9 mouse cellular contexts compared by ENCODE assay signal in the genomic region with DNA sequence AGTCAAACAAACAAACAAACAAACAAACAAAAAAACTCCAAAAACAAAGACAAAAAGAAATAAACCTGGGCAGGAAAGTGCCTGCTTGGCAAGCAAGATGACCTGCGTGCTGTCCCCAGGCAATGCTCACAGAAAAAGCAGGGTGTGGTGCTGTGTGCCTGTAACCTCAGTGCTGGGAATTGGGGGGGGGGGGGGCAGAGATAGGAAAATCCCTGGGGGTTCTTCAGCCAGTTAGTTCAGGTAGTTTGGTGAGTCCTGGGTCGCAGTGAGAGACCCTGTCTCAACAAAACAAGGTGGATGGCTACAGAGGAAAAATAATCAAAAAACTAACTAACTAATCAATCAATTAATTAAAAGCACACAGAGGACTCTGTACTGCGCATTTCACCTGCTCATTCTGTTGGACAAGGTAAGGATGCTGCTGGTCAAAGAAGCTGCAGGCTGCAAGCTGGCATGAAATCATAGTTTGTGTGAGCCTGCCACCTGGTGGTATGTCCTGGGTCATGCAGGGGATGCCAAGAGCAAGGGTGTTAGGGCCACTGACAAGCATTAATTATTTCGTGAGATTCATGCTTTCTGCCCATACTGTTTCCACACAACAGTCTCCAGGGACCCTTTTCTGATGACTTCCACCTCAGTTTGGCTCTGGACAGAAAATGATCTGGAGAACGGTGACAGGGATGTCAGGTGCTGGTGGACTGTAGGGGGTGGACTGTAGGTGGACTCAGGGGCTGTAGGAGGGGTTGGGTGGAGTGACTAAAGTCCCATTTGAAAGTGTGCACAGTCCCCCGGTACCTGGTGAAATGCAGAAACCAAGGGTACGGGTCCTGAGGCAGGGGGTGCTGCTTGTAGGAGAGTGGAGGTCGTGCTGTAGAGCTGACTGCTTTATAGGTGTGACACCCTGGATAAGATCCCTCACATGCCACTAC. TPM values are rescaled to one million over a fixed set of nuclear protein-coding genes. Genes with fewer than 3 reads are reported as not detected.
DNase-seq lines count a peak whose midpoint lies in the region; ATAC-seq and TF ChIP-seq lines count a peak whose summit lies in the region.
"Had no signal": no experiment of that assay in that cellular context is flagged by ENCODE, and none has a peak within 500 bp of the region (broad histone marks: within the 10 kb centered on the region; RNA-seq: fewer than 3 reads in every experiment).

No protein-coding gene starts in this region.

- H3K36me3 ChIP-seq in embryonic facial prominence, embryonic 10.5 days (replicated peaks): no peaks in the 10 kb centered on the region
- no peaks in the 10 kb centered on the region for H3K36me3 ChIP-seq in kidney, postnatal 0 days (ENCODE audit: insufficient read depth, low read length)
- H3K36me3 ChIP-seq in liver, embryonic 11.5 days (ENCODE audit: control insufficient read depth, insufficient read depth, low read length): no peaks in the 10 kb centered on the region
- H3K36me3 ChIP-seq in neural tube, embryonic 12.5 days: no peaks in the 10 kb centered on the region
- H3K36me3 ChIP-seq in stomach, embryonic 16.5 days (ENCODE audit: control insufficient read depth, insufficient read depth, low read length): no peaks in the 10 kb centered on the region
- H3K36me3 ChIP-seq: embryonic facial prominence, embryonic 13.5 days had no signal

- H3K4me1 ChIP-seq in embryonic facial prominence, embryonic 10.5 days: no peaks in the 10 kb centered on the region
- H3K4me1 ChIP-seq in kidney, postnatal 0 days (replicated peaks; ENCODE audit: insufficient read depth, low read length): no peaks in the 10 kb centered on the region
- no peaks in the 10 kb centered on the region for H3K4me1 ChIP-seq in liver, embryonic 11.5 days (replicated peaks; ENCODE audit: control insufficient read depth, insufficient read depth, low read length)
- no peaks in the 10 kb centered on the region for H3K4me1 ChIP-seq in neural tube, embryonic 12.5 days
- H3K4me1 ChIP-seq in stomach, embryonic 16.5 days (ENCODE audit: control insufficient read depth, insufficient read depth, low read length): no peaks in the 10 kb centered on the region
- H3K4me1 ChIP-seq: embryonic facial prominence, embryonic 13.5 days had no signal

- H3K9ac ChIP-seq in kidney, postnatal 0 days (ENCODE audit: low read depth, low read length): no peak overlapping the region
- H3K9ac ChIP-seq in liver, embryonic 11.5 days (ENCODE audit: low read depth, low read length): no peak overlapping the region
- H3K9ac ChIP-seq in neural tube, embryonic 12.5 days: no peak overlapping the region
- no peak overlapping the region for H3K9ac ChIP-seq in stomach, embryonic 16.5 days (ENCODE audit: low read length)
- H3K9ac ChIP-seq: embryonic facial prominence, embryonic 13.5 days had no signal

- peak; percentile 92 to 94 for DNase-seq in B cell, adult 2 months
- DNase-seq in adrenal gland, postnatal 25 days: peak; percentile 80
- DNase-seq in embryonic facial prominence, embryonic 10.5 days (ENCODE audit: low spot score): peak; percentile 85
- peak; percentile 76 for DNase-seq in heart, adult 8-10 months (ENCODE audit: low spot score)
- DNase-seq in kidney, postnatal 0 days (ENCODE audit: low spot score): peak; percentile 76
- DNase-seq in liver, embryonic 11.5 days (ENCODE audit: low spot score): peak; percentile 77

- H3K4me2 ChIP-seq in kidney, postnatal 0 days (ENCODE audit: low read length): no peak overlapping the region
- H3K4me2 ChIP-seq in liver, embryonic 11.5 days: no peak overlapping the region
- H3K4me2 ChIP-seq in neural tube, embryonic 12.5 days (replicated peaks): no peak overlapping the region
- no peak overlapping the region for H3K4me2 ChIP-seq in stomach, embryonic 16.5 days (ENCODE audit: low read depth, low read length)
- H3K4me2 ChIP-seq: embryonic facial prominence, embryonic 13.5 days had no signal

- no peaks in the 10 kb centered on the region for H3K9me3 ChIP-seq in embryonic facial prominence, embryonic 10.5 days
- H3K9me3 ChIP-seq in kidney, postnatal 0 days (replicated peaks; ENCODE audit: low read length): no peaks in the 10 kb centered on the region
- H3K9me3 ChIP-seq in liver, embryonic 11.5 days (ENCODE audit: control insufficient read depth, low read length): no peaks in the 10 kb centered on the region
- H3K9me3 ChIP-seq in neural tube, embryonic 12.5 days: no peaks in the 10 kb centered on the region
- no peaks in the 10 kb centered on the region for H3K9me3 ChIP-seq in stomach, embryonic 16.5 days (replicated peaks; ENCODE audit: control insufficient read depth, low read length)
- H3K9me3 ChIP-seq: embryonic facial prominence, embryonic 13.5 days had no signal

- peak; percentile 52 for ATAC-seq in kidney, postnatal 0 days (replicated peaks; ENCODE audit: low FRiP score, low read depth)
- ATAC-seq in liver, embryonic 11.5 days (replicated peaks; ENCODE audit: low FRiP score): no peak
- ATAC-seq in neural tube, embryonic 12.5 days (ENCODE audit: low FRiP score, low read depth): peak; percentile 81
- peak; percentile 45; the same call in 1 of the 2 replicates for ATAC-seq in stomach, embryonic 16.5 days (ENCODE audit: insufficient read depth, low FRiP score)

- 60% methylated on average over 8 of the region's 8 CpGs for WGBS in embryonic facial prominence, embryonic 10.5 days
- 45% methylated on average over 8 of the region's 8 CpGs for WGBS in kidney, postnatal 0 days
- WGBS in liver, embryonic 11.5 days: 47% methylated on average over 8 of the region's 8 CpGs
- WGBS in neural tube, embryonic 12.5 days: 57% methylated on average over 8 of the region's 8 CpGs
- 43% methylated on average over 8 of the region's 8 CpGs for WGBS in stomach, embryonic 16.5 days

- TF ChIP-seq CTCF in kidney, postnatal 0 days (IDR thresholded peaks at IDR 0.05; ENCODE audit: low read depth): peak; percentile 93

- H3K27ac ChIP-seq in embryonic facial prominence, embryonic 10.5 days (replicated peaks): no peak overlapping the region
- H3K27ac ChIP-seq in kidney, postnatal 0 days: no peak overlapping the region
- H3K27ac ChIP-seq in liver, embryonic 11.5 days (ENCODE audit: low read depth, low read length): no peak overlapping the region
- H3K27ac ChIP-seq in neural tube, embryonic 12.5 days: no peak overlapping the region
- no peak overlapping the region for H3K27ac ChIP-seq in stomach, embryonic 16.5 days (ENCODE audit: low read length)
- H3K27ac ChIP-seq: embryonic facial prominence, embryonic 13.5 days had no signal

- H3K27me3 ChIP-seq in embryonic facial prominence, embryonic 10.5 days (replicated peaks; ENCODE audit: low read depth, poor library complexity, severe bottlenecking): 0 out of 2 replicates have a peak, but pooled peaks cover 4% of the 10 kb centered on the region
- no peaks in the 10 kb centered on the region for H3K27me3 ChIP-seq in kidney, postnatal 0 days (ENCODE audit: insufficient read depth, low read length)
- H3K27me3 ChIP-seq in liver, embryonic 11.5 days (replicated peaks; ENCODE audit: control insufficient read depth, insufficient read depth, low read length): no peaks in the 10 kb centered on the region; the same call in none of the 2 replicates
- no peaks in the 10 kb centered on the region; the same call in 1 of the 2 replicates for H3K27me3 ChIP-seq in neural tube, embryonic 12.5 days (replicated peaks)
- H3K27me3 ChIP-seq in stomach, embryonic 16.5 days (ENCODE audit: control insufficient read depth, insufficient read depth, low read length): no peaks in the 10 kb centered on the region

- H3K4me3 ChIP-seq in embryonic facial prominence, embryonic 10.5 days: no peak overlapping the region
- no peak overlapping the region for H3K4me3 ChIP-seq in kidney, postnatal 0 days (replicated peaks; ENCODE audit: low read depth, low read length)
- H3K4me3 ChIP-seq in liver, embryonic 11.5 days (ENCODE audit: low read depth, low read length): no peak overlapping the region
- no peak overlapping the region for H3K4me3 ChIP-seq in neural tube, embryonic 12.5 days
- no peak overlapping the region for H3K4me3 ChIP-seq in stomach, embryonic 16.5 days (replicated peaks; ENCODE audit: low read length)
- H3K4me3 ChIP-seq: embryonic facial prominence, embryonic 13.5 days had no signal

RNA-seq across cellular contexts. Expression of gene Kcnk16, which starts 10.6 kb away (rescaled TPM):
- total RNA-seq in adrenal gland, postnatal 25 days (2021): not detected in 2 replicates
- polyA plus RNA-seq in embryonic facial prominence, embryonic 10.5 days (2016; fragmentation: Nextera tagmentation; extraction: Ambion mirVana): 0.32 TPM in 1 of 2 replicates, not detected in the other
- not detected for total RNA-seq in heart, adult 8-10 months (2022)
- not detected in 2 replicates for polyA plus RNA-seq in kidney, postnatal 0 days (2015; fragmentation: Nextera tagmentation; extraction: Ambion mirVana)
- polyA plus RNA-seq in liver, embryonic 11.5 days (2014; fragmentation: Nextera tagmentation; extraction: Ambion mirVana): 1.9 and 2.2 TPM in 2 replicates
- polyA plus RNA-seq in neural tube, embryonic 12.5 days (2016; fragmentation: Nextera tagmentation; extraction: Ambion mirVana): not detected in 2 replicates
- 8.0 and 9.8 TPM in 2 replicates for polyA plus RNA-seq in stomach, embryonic 16.5 days (2015; fragmentation: Nextera tagmentation; extraction: Ambion mirVana)
- polyA plus RNA-seq: embryonic facial prominence, embryonic 13.5 days had no signal

RNA-seq across cellular contexts. Expression of gene Nudt13, which starts 36.0 kb away (rescaled TPM):
- total RNA-seq in adrenal gland, postnatal 25 days (2021): 41.4 and 59.6 TPM in 2 replicates
- polyA plus RNA-seq in embryonic facial prominence, embryonic 10.5 days (2016; fragmentation: Nextera tagmentation; extraction: Ambion mirVana): 13.1 and 14.2 TPM in 2 replicates
- 10 to 100 TPM; 35.5 to 58.5 (median 43.4) TPM for total RNA-seq in heart, adult 8-10 months (2022)
- 10.9 and 14.1 TPM in 2 replicates for polyA plus RNA-seq in kidney, postnatal 0 days (2015; fragmentation: Nextera tagmentation; extraction: Ambion mirVana)
- 10.0 and 12.2 TPM in 2 replicates for polyA plus RNA-seq in liver, embryonic 11.5 days (2014; fragmentation: Nextera tagmentation; extraction: Ambion mirVana)
- 10.1 and 10.7 TPM in 2 replicates for polyA plus RNA-seq in neural tube, embryonic 12.5 days (2016; fragmentation: Nextera tagmentation; extraction: Ambion mirVana)
- 13.9 and 14.9 TPM in 2 replicates for polyA plus RNA-seq in stomach, embryonic 16.5 days (2015; fragmentation: Nextera tagmentation; extraction: Ambion mirVana)
